Mouse (Mus musculus) neural tube, embryonic 15.5 days (tissue): ENCODE data around the gene Mrgpra2b. TPM values are rescaled to one million over a fixed set of nuclear protein-coding genes. Genes with fewer than 3 reads are reported as not detected.
"Not testable (repeated sequence)": the region's sequence is repeated elsewhere in the genome, so short reads cannot be mapped to it uniquely, and the experiment has no call there.

ENCODE experiments used
- ATAC-seq: fragments of 200-750 bp; cut with Nextera tagmentation; 2 replicates; pipeline ENCODE4 v1.8.0; 2017; ENCODE audit warnings: mild to moderate bottlenecking, moderate TSS enrichment, moderate library complexity; ENCODE audit not compliant: low FRiP score
- H3K27ac ChIP-seq: fragments of 300-500 bp; sonication (generic); replicated peaks from 2 replicates; pipeline ENCODE4 v1.5.1; 2015; ENCODE audit warnings: mild to moderate bottlenecking, inconsistent platforms
- H3K27me3 ChIP-seq: fragments of 300-500 bp; sonication (generic); replicated peaks from 2 replicates; pipeline ENCODE4 v1.6.1; 2015; ENCODE audit warnings: inconsistent platforms
- H3K36me3 ChIP-seq: fragments of 300-500 bp; sonication (generic); 2 replicates; pipeline ENCODE4 v1.6.1; 2015; ENCODE audit warnings: inconsistent platforms
- H3K4me1 ChIP-seq: fragments of 300-500 bp; sonication (generic); 2 replicates; pipeline ENCODE4 v1.6.1; 2015; ENCODE audit warnings: inconsistent platforms
- H3K4me2 ChIP-seq: fragments of 300-500 bp; sonication (generic); 2 replicates; pipeline ENCODE4 v1.6.1; 2015; ENCODE audit warnings: inconsistent platforms, mild to moderate bottlenecking, moderate library complexity
- H3K4me3 ChIP-seq: fragments of 300-500 bp; sonication (generic); replicated peaks from 2 replicates; pipeline ENCODE4 v1.5.1; 2015; ENCODE audit warnings: mild to moderate bottlenecking, inconsistent platforms
- H3K9ac ChIP-seq: fragments of 300-500 bp; sonication (generic); replicated peaks from 2 replicates; pipeline ENCODE4 v1.6.1; 2015; ENCODE audit warnings: mild to moderate bottlenecking, inconsistent platforms
- H3K9me3 ChIP-seq: fragments of 300-500 bp; sonication (generic); replicated peaks from 2 replicates; pipeline ENCODE4 v1.6.1; 2016; ENCODE audit warnings: inconsistent platforms
- polyA plus RNA-seq: library from polyadenylated mRNA; unstranded; fragments of >200 nt; fragmentation: Nextera tagmentation; extraction: Ambion mirVana; gene quantifications from 2 replicates; pipeline ENCODE4 v1.2.1, GENCODE M21; 2015

Gene Mrgpra2b
- polyA plus RNA-seq, 1 experiment from 2014 or later, result not detected

DNA sequence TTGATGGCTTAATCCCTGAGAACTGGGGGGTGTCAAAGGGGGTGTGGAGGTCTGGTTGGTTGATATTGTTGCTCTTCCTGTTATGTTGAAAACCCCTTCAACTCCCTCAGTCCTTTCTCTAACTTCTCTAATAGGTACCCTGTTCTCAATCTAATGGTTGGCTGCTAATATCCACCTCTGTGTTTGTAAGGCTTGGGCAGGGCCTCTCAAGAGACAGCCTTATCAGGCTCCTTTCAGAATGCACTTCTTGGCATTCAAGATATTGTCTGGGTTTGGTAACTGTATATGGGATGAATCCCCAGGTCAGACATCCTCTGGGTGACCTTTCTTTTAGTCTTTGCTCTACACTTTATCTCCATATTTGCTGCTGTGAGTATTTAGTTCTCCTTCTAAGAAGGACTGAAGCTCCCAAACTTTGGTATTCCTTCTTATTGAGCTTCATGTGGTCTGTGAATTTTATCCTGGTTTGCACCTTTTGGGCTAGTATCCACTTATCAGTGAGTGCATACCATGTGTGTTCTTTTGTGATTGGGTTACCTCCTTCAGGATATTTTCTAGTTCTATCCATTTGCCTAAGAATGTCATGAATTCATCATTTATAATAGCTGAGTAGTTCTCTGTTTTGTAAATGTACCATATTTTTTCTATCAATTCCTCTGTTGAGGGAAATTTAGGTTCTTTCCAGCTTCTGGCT lies 100.7 kb downstream of the Mrgpra2b start:
- not testable (repeated sequence) for H3K36me3 ChIP-seq, H3K9ac ChIP-seq, H3K27ac ChIP-seq, H3K4me2 ChIP-seq, ATAC-seq, H3K27me3 ChIP-seq, H3K4me1 ChIP-seq, H3K4me3 ChIP-seq, H3K9me3 ChIP-seq

Other genes with a start within 250 kb of the Mrgpra2b start
- gene Mrgpra1, start 174.6 kb downstream of the Mrgpra2b start, polyA plus RNA-seq, result 0.22 and 0.88 TPM in 2 replicates
- gene Mrgpra2a, start 76.7 kb downstream of the Mrgpra2b start, polyA plus RNA-seq, result not detected in 2 replicates
- gene Mrgpra3, start 72.5 kb upstream of the Mrgpra2b start, polyA plus RNA-seq, result not detected in 2 replicates